Mouse (Mus musculus) limb, embryonic 12.5 days (tissue): Measurements from ENCODE around the gene 4930523C07Rik. TPM values are rescaled to one million over a fixed set of nuclear protein-coding genes. Genes with fewer than 3 reads are reported as not detected.

ENCODE experiments used
- ATAC-seq: fragments of 200-750 bp; cut with Nextera tagmentation; 2 replicates; pipeline ENCODE4 v1.8.0; 2017; ENCODE audit warnings: low read depth, moderate TSS enrichment; ENCODE audit not compliant: insufficient number of reproducible peaks, insufficient read depth, low FRiP score, low TSS enrichment
- H3K27ac ChIP-seq: fragments of 300-500 bp; sonication (generic); 2 replicates; pipeline ENCODE4 v1.5.1; 2016; ENCODE audit warnings: mild to moderate bottlenecking, moderate library complexity
- H3K27me3 ChIP-seq: fragments of 300-500 bp; sonication (generic); 2 replicates; pipeline ENCODE4 v1.6.1; 2016; ENCODE audit warnings: mild to moderate bottlenecking, moderate library complexity
- H3K36me3 ChIP-seq: fragments of 300-500 bp; sonication (generic); 2 replicates; pipeline ENCODE4 v1.6.1; 2016; ENCODE audit warnings: mild to moderate bottlenecking, moderate library complexity
- H3K4me1 ChIP-seq: fragments of 300-500 bp; sonication (generic); replicated peaks from 2 replicates; pipeline ENCODE4 v1.6.1; 2016
- H3K4me2 ChIP-seq: fragments of 300-500 bp; sonication (generic); 2 replicates; pipeline ENCODE4 v1.6.1; 2016; ENCODE audit warnings: mild to moderate bottlenecking, moderate library complexity
- H3K4me3 ChIP-seq: fragments of 300-500 bp; sonication (generic); replicated peaks from 2 replicates; pipeline ENCODE4 v1.5.1; 2016; ENCODE audit warnings: mild to moderate bottlenecking
- H3K9ac ChIP-seq: fragments of 300-500 bp; sonication (generic); replicated peaks from 2 replicates; pipeline ENCODE4 v1.6.1; 2016; ENCODE audit warnings: mild to moderate bottlenecking, moderate library complexity
- H3K9me3 ChIP-seq: fragments of 300-500 bp; sonication (generic); 2 replicates; pipeline ENCODE4 v1.6.1; 2016; ENCODE audit warnings: mild to moderate bottlenecking, moderate library complexity
- WGBS: fragments of 180-500 bp; shearing (Covaris S2); methylation state at CpG from one replicate; pipeline ENCODE4 v1.1.7; 2016; 5-methylcytosine and 5-hydroxymethylcytosine counted together
- polyA plus RNA-seq: library from polyadenylated mRNA; unstranded; fragments of >200 nt; fragmentation: Nextera tagmentation; extraction: Ambion mirVana; gene quantifications from 2 replicates; pipeline ENCODE4 v1.2.1, GENCODE M21; 2016

Gene 4930523C07Rik
- polyA plus RNA-seq, 1 experiment from 2014 or later: 3.8 TPM

GRCm38 (mm10) chr1:160108604-160109003 is 64.4 kb downstream of the 4930523C07Rik start:
- Histone ChIP-seq H3K4me3 (no peak overlapping the region), H3K27ac (no peak overlapping the region), H3K36me3 (no peaks in the 10 kb centered on the region), H3K9me3 (no peaks in the 10 kb centered on the region), H3K4me1 (no peaks in the 10 kb centered on the region), H3K9ac (no peak overlapping the region), H3K27me3 (no peaks in the 10 kb centered on the region), H3K4me2 (no peak overlapping the region)
- WGBS: 68% methylated on average over 2 of the region's 2 CpGs
- ATAC-seq: no peak

GRCm38 (mm10) chr1:160123957-160124356 is 79.8 kb downstream of the 4930523C07Rik start:
- no peak for ATAC-seq
- 90% methylated on average over 2 of the region's 2 CpGs for WGBS

More at GRCm38 (mm10) chr1:160123957-160124356, 79.8 kb downstream of the 4930523C07Rik start:
- Histone ChIP-seq H3K27me3 (no peaks in the 10 kb centered on the region), H3K9me3 (no peaks in the 10 kb centered on the region), H3K4me3 (no peak overlapping the region), H3K9ac (no peak overlapping the region), H3K4me1 (no peaks in the 10 kb centered on the region), H3K27ac (no peak overlapping the region), H3K36me3 (no peaks in the 10 kb centered on the region), H3K4me2 (no peak overlapping the region)

Other genes starting within 250 kb of the 4930523C07Rik start
- 0.14 and 0.24 TPM in 2 replicates for gene Tnn, start 109.2 kb downstream of the 4930523C07Rik start, polyA plus RNA-seq
- 238 and 262 TPM in 2 replicates for gene Mrps14, start 150.8 kb downstream of the 4930523C07Rik start, polyA plus RNA-seq
- 246 and 254 TPM in 2 replicates for gene Cacybp, start 168.5 kb downstream of the 4930523C07Rik start, polyA plus RNA-seq